Mouse (Mus musculus): ENCODE data around the gene Rdh9. TPM values are rescaled to one million over a fixed set of nuclear protein-coding genes. Genes with fewer than 3 reads are reported as not detected.
"Not testable (repeated sequence)": the region's sequence is repeated elsewhere in the genome, so short reads cannot be mapped to it uniquely, and the experiment has no call there.

The Rdh9 gene
- total and polyA plus RNA-seq, 3 experiments = 0.04 TPM; not detected in 2

DNA sequence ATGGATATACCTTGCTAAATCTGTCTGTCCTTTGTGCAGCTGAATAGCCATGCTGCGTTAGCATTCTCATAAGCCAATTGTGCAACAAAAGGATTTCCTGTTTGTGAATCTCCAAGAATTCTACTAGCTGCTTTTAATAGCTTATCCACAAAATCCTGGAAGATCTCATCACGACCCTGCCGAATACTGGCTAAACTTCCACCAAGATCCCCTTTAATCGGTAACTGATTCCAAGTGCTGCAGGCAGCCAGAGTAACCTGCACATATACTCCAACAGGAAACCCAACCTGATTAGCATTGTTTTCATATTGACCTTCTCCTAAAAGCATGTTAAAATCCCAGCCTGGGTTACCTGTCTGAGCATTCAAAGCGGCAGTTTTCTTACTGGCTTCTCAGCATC is 59.1 kb downstream of the Rdh9 start:
- Histone ChIP-seq H3K79me2 (ENCODE audit: control insufficient read depth, insufficient read depth, low read length, poor library complexity) (no peaks in the 10 kb centered on the region), H3K27me3 (ENCODE audit: control insufficient read depth in 1 of 2, insufficient read depth in 2 of 2, low read length in 2 of 2) (peaks cover 0 to 2% of the 10 kb centered on the region in 2 experiments; a peak in 2 of 4 replicates), H3K4me1 (ENCODE audit: control insufficient read depth in 1 of 2, insufficient read depth in 2 of 2, low read length in 2 of 2) (no peaks in the 10 kb centered on the region), H3K36me3 (ENCODE audit: control insufficient read depth in 1 of 2, insufficient read depth in 2 of 2, low read length in 2 of 2) (no peaks in the 10 kb centered on the region), H3K4me3 (ENCODE audit: control insufficient read depth in 1 of 2, insufficient read depth in 1 of 2, low read depth in 2 of 2, low read length in 2 of 2) (no peak overlapping the region), H3K9me3 (replicated peaks; ENCODE audit: insufficient read depth, low read length) (no peaks in the 10 kb centered on the region), H3K27ac (ENCODE audit: control insufficient read depth, low read depth, low read length) (no peak overlapping the region), H3K9ac (ENCODE audit: control insufficient read depth, low read depth, low read length, poor library complexity, severe bottlenecking) (no peak overlapping the region)
- DNase-seq (ENCODE audit: low read depth, low spot score) = no peak
- TF ChIP-seq HCFC1 (IDR thresholded peaks at IDR 0.05; ENCODE audit: low read depth, low read length) (no peak), MAX (IDR thresholded peaks at IDR 0.05; ENCODE audit: low read length) (no peak)

DNA sequence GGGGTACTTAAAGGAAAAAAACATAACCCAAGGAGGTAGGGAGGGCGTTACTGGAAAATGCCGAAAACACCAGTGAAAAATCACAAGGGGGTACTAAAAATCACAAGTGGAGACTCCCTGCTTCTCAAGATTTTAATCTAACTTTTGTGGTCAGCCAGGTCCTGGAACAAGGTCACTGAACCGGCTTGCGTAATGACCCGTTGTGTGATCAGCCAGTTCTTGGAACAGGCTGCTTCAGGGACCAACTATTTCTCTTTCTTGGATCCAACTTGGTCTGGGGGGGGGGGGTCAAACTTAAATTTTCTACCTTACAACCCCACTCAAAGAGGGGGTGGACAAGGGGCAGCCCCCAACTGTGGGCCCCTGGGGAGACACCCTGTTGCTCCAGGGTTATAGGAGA is 61.6 kb downstream of the Rdh9 start:
- H3K79me2 ChIP-seq (ENCODE audit: control insufficient read depth, insufficient read depth, low read length, poor library complexity); DNase-seq (ENCODE audit: low read depth, low spot score); H3K36me3 ChIP-seq (ENCODE audit: control insufficient read depth in 1 of 2, insufficient read depth in 2 of 2, low read length in 2 of 2); H3K27me3 ChIP-seq (ENCODE audit: control insufficient read depth in 1 of 2, insufficient read depth in 2 of 2, low read length in 2 of 2); H3K4me3 ChIP-seq (ENCODE audit: control insufficient read depth in 1 of 2, insufficient read depth in 1 of 2, low read depth in 2 of 2, low read length in 2 of 2); H3K27ac ChIP-seq (ENCODE audit: control insufficient read depth, low read depth, low read length); H3K4me1 ChIP-seq (ENCODE audit: control insufficient read depth in 1 of 2, insufficient read depth in 2 of 2, low read length in 2 of 2); H3K9ac ChIP-seq (ENCODE audit: control insufficient read depth, low read depth, low read length, poor library complexity, severe bottlenecking); H3K9me3 ChIP-seq (replicated peaks; ENCODE audit: insufficient read depth, low read length): not testable (repeated sequence)

DNA sequence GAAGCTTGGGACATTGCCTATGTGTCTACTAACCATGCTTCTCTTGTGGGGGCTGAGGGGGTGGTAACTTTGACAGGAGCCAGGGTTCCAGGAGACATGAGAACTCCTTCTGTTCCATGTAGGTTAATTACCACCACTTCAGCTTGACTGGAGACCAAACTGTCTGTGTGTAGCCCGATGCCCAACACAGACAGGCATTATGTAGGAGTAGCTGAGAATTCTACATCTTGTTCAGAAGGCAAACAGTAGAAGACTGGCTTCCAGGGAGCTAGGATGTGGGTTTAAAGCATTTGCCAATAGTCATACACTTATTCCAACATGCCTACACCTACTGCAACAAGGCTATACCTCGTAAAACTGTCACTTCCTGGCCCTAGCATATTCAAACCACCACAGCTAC is 62.4 kb downstream of the Rdh9 start:
- Histone ChIP-seq H3K27ac (ENCODE audit: control insufficient read depth, low read depth, low read length) (no peak overlapping the region), H3K9ac (ENCODE audit: control insufficient read depth, low read depth, low read length, poor library complexity, severe bottlenecking) (no peak overlapping the region), H3K79me2 (ENCODE audit: control insufficient read depth, insufficient read depth, low read length, poor library complexity) (no peaks in the 10 kb centered on the region), H3K9me3 (replicated peaks; ENCODE audit: insufficient read depth, low read length) (no peaks in the 10 kb centered on the region), H3K4me3 (ENCODE audit: control insufficient read depth in 1 of 2, insufficient read depth in 1 of 2, low read depth in 2 of 2, low read length in 2 of 2) (no peak overlapping the region), H3K36me3 (ENCODE audit: control insufficient read depth in 1 of 2, insufficient read depth in 2 of 2, low read length in 2 of 2) (no peaks in the 10 kb centered on the region), H3K27me3 (ENCODE audit: control insufficient read depth in 1 of 2, insufficient read depth in 2 of 2, low read length in 2 of 2) (peaks cover 2% of the 10 kb centered on the region in 2 experiments; a peak in 2 of 4 replicates), H3K4me1 (ENCODE audit: control insufficient read depth in 1 of 2, insufficient read depth in 2 of 2, low read length in 2 of 2) (no peaks in the 10 kb centered on the region)
- DNase-seq (ENCODE audit: low read depth, low spot score) = no peak
- TF ChIP-seq TCF12 (IDR thresholded peaks at IDR 0.05; ENCODE audit: low read depth, low read length) (no peak), ZMIZ1 (IDR thresholded peaks at IDR 0.05; ENCODE audit: low read depth, low read length) (no peak), MAZ (IDR thresholded peaks at IDR 0.05; ENCODE audit: low read depth, low read length) (no peak), USF1 (IDR thresholded peaks at IDR 0.05; ENCODE audit: low read depth, low read length) (no peak), ZNF384 (IDR thresholded peaks at IDR 0.05; ENCODE audit: low read depth, low read length) (no peak), POLR2AphosphoS5 (IDR thresholded peaks at IDR 0.05; ENCODE audit: borderline replicate concordance, low read depth, low read length) (no peak)

DNA sequence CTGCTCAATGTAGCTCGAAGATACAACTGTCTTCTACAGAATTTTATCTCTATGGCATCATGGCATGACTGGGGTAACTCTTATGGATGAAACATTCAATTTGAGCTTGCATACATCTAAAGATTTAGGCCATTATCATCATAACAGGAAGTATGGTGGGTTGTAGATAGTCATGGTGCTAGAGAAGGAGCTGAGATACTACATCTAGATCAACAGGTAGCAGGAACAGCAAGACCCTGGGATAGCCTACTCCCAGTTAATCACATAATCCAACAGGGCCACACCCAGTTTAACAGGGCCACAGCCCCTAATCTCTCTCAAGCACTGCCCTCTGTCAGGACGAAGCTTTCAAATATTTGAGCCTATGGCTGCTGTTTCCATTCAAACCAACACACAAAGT is 64.6 kb downstream of the Rdh9 start:
- no peaks in the 10 kb centered on the region for H3K79me2 ChIP-seq (ENCODE audit: control insufficient read depth, insufficient read depth, low read length, poor library complexity)
- 0 out of 4 replicates have a peak, but pooled peaks cover 0 to 2% of the 10 kb centered on the region in 2 experiments for H3K27me3 ChIP-seq (ENCODE audit: control insufficient read depth in 1 of 2, insufficient read depth in 2 of 2, low read length in 2 of 2)
- no peak overlapping the region for H3K9ac ChIP-seq (ENCODE audit: control insufficient read depth, low read depth, low read length, poor library complexity, severe bottlenecking)
- H3K27ac ChIP-seq (ENCODE audit: control insufficient read depth, low read depth, low read length) = no peak overlapping the region
- no peak overlapping the region for H3K4me3 ChIP-seq (ENCODE audit: control insufficient read depth in 1 of 2, insufficient read depth in 1 of 2, low read depth in 2 of 2, low read length in 2 of 2)
- TF ChIP-seq RCOR1 (IDR thresholded peaks at IDR 0.05; ENCODE audit: low read depth, low read length) (0 out of 2 replicates have a peak, but pooled peaks have one; percentile 12), ZC3H11A (IDR thresholded peaks at IDR 0.05; ENCODE audit: low read depth, low read length) (no peak), EP300 (IDR thresholded peaks at IDR 0.05; ENCODE audit: low read depth in 1 of 2, low read length in 2 of 2) (peak in 1 of 2 experiments; percentile 62; a peak in 2 of 4 replicates), GATA1 (IDR thresholded peaks at IDR 0.05; ENCODE audit: low read depth, low read length) (peak; percentile 55), TCF12 (IDR thresholded peaks at IDR 0.05; ENCODE audit: low read depth, low read length) (peak; percentile 66)
- H3K36me3 ChIP-seq (ENCODE audit: control insufficient read depth in 1 of 2, insufficient read depth in 2 of 2, low read length in 2 of 2) = no peaks in the 10 kb centered on the region
- no peaks in the 10 kb centered on the region for H3K9me3 ChIP-seq (replicated peaks; ENCODE audit: insufficient read depth, low read length)
- H3K4me1 ChIP-seq (ENCODE audit: control insufficient read depth in 1 of 2, insufficient read depth in 2 of 2, low read length in 2 of 2) = no peaks in the 10 kb centered on the region
- DNase-seq (ENCODE audit: low read depth, low spot score) = peak; percentile 40

Measured in MEL (cell line).